Mouse (Mus musculus): ENCODE data around the gene Lrguk. TPM values are rescaled to one million over a fixed set of nuclear protein-coding genes. Genes with fewer than 3 reads are reported as not detected.

The Lrguk gene
- polyA plus RNA-seq, 1 experiment from 2014 or later = 0.97 TPM

DNA sequence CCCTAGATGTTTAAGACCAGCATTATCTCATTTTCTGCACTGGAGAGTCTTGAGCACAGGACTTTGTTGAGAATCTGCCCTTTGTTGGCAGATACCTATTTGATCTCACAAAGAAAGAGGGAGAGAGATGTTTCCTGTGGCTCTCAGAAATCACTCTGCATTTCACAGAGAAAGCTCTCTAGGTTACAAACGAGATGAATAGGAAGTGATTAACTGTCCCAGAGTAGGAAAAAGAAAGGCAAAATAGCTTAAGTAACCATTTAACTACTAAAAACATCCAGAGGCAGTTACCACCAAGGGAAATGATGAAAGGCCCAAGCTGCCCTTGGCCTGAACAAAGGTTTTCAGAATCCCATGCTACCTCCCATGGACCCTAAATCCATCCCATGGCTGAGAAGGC, 26.2 kb upstream of the Lrguk start:
- no peak for ATAC-seq (replicated peaks; ENCODE audit: insufficient number of reproducible peaks, low FRiP score, low TSS enrichment)

DNA sequence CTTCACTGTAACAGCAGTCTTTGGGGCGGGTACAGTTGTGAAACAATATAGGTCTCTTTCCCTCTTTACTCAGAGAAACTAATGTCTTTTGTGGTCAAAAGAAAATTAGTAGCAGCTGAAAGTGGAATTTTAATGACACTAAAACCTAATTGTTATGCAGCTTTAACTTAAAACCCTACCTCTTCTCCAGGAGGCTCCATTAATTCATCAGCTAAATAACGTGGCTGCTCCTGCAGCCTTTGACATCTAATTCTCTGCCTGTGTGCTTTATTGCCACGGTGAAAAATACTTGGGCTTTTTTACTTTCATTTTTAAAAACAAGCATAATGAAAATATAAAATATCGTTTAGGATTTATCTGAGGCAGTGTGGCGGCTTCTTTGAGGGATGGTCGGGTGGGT, 15.8 kb upstream of the Lrguk start:
- no peak overlapping the region for H3K9ac ChIP-seq (ENCODE audit: low read depth, low read length)
- WGBS (ENCODE audit: insufficient replicate concordance) = 75% methylated on average over 6 of the region's 6 CpGs
- H3K4me1 ChIP-seq (ENCODE audit: control insufficient read depth, insufficient read depth, low read length) = no peaks in the 10 kb centered on the region
- 0 out of 2 replicates have a peak, but pooled peaks cover 3% of the 10 kb centered on the region for H3K9me3 ChIP-seq (replicated peaks; ENCODE audit: control insufficient read depth, low read length)
- H3K4me3 ChIP-seq (ENCODE audit: low read depth, low read length) = no peak overlapping the region
- no peaks in the 10 kb centered on the region for H3K27me3 ChIP-seq (ENCODE audit: control insufficient read depth, insufficient read depth, low read length)
- no peak overlapping the region for H3K4me2 ChIP-seq
- no peak for ATAC-seq (replicated peaks; ENCODE audit: insufficient number of reproducible peaks, low FRiP score, low TSS enrichment)
- no peaks in the 10 kb centered on the region for H3K36me3 ChIP-seq (ENCODE audit: control insufficient read depth, insufficient read depth, low read length)
- no peak overlapping the region for H3K27ac ChIP-seq (ENCODE audit: low read depth, low read length)

More for the DNA sequence above, 26.2 kb upstream of the Lrguk start:
- Histone ChIP-seq H3K27me3 (ENCODE audit: control insufficient read depth, insufficient read depth, low read length) (no peaks in the 10 kb centered on the region), H3K4me3 (ENCODE audit: low read depth, low read length) (no peak overlapping the region), H3K4me2 (no peak overlapping the region), H3K36me3 (ENCODE audit: control insufficient read depth, insufficient read depth, low read length) (no peaks in the 10 kb centered on the region), H3K27ac (ENCODE audit: low read depth, low read length) (no peak overlapping the region), H3K4me1 (ENCODE audit: control insufficient read depth, insufficient read depth, low read length) (no peaks in the 10 kb centered on the region; the same call in 1 of the 2 replicates), H3K9ac (ENCODE audit: low read depth, low read length) (no peak overlapping the region), H3K9me3 (replicated peaks; ENCODE audit: control insufficient read depth, low read length) (no peaks in the 10 kb centered on the region)
- 27% methylated on average over 1 of the region's 1 CpGs for WGBS (ENCODE audit: insufficient replicate concordance)

DNA sequence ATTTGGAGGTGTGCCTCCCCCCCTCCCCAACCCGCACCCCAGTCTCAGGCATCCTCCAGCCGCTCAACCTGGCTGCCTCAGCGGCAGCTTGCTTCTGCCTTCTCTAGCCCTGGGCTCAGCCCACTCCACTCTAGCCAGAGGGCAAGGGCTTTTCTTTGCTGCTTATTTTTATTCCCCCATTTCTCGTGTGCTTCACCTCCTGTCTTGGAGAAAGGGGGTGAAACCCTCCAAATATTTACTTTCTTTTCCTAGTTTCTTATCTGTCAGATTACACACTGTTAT, 439 bp downstream of the Lrguk start:
- peak overlapping the region; percentile 50 for H3K4me3 ChIP-seq (ENCODE audit: low read depth, low read length)
- H3K36me3 ChIP-seq (ENCODE audit: control insufficient read depth, insufficient read depth, low read length) = no peaks in the 10 kb centered on the region
- peak overlapping the region; percentile 74 for H3K4me2 ChIP-seq
- no peak for ATAC-seq (replicated peaks; ENCODE audit: insufficient number of reproducible peaks, low FRiP score, low TSS enrichment)
- peaks cover 7% of the 10 kb centered on the region; the same call in 1 of the 2 replicates for H3K4me1 ChIP-seq (ENCODE audit: control insufficient read depth, insufficient read depth, low read length)
- H3K27me3 ChIP-seq (ENCODE audit: control insufficient read depth, insufficient read depth, low read length) = no peaks in the 10 kb centered on the region
- H3K27ac ChIP-seq (ENCODE audit: low read depth, low read length) = no peak overlapping the region
- WGBS (ENCODE audit: insufficient replicate concordance) = under 1% methylated on average over 4 of the region's 4 CpGs
- H3K9ac ChIP-seq (ENCODE audit: low read depth, low read length) = peak overlapping the region; percentile 43
- H3K9me3 ChIP-seq (replicated peaks; ENCODE audit: control insufficient read depth, low read length) = no peaks in the 10 kb centered on the region

DNA sequence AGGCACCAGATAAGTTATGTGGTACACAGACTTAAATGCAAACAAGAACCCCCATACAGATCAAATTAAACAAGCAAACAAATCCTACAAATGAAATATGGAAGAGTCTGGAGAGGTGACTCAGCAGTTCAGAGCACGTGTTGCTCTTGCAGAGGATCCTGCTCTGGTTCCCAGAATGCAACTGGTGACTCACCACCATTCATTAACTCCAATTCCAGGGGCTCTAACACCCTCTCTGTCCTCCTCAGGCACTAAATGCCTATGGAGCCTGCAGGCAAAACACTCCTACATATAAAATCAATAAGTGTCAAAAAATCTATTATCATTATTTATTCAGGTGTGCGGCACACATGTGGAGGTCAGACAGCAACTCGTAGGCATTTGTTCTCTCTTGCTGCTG, 4.8 kb downstream of the Lrguk start:
- Histone ChIP-seq H3K9me3 (replicated peaks; ENCODE audit: control insufficient read depth, low read length) (no peaks in the 10 kb centered on the region), H3K27ac (ENCODE audit: low read depth, low read length) (no peak overlapping the region), H3K4me2 (peak overlapping the region; percentile 25; the same call in 1 of the 2 replicates), H3K4me1 (ENCODE audit: control insufficient read depth, insufficient read depth, low read length) (peaks cover 7% of the 10 kb centered on the region; the same call in 1 of the 2 replicates), H3K36me3 (ENCODE audit: control insufficient read depth, insufficient read depth, low read length) (no peaks in the 10 kb centered on the region), H3K4me3 (ENCODE audit: low read depth, low read length) (no peak overlapping the region), H3K27me3 (ENCODE audit: control insufficient read depth, insufficient read depth, low read length) (no peaks in the 10 kb centered on the region), H3K9ac (ENCODE audit: low read depth, low read length) (no peak overlapping the region; the same call in 1 of the 2 replicates)
- WGBS (ENCODE audit: insufficient replicate concordance) = 41% methylated on average over 3 of the region's 3 CpGs
- no peak for ATAC-seq (replicated peaks; ENCODE audit: insufficient number of reproducible peaks, low FRiP score, low TSS enrichment)

GRCm38 (mm10) chr6:34034577-34035461, 5.6 kb downstream of the Lrguk start:
- H3K4me3 ChIP-seq (ENCODE audit: low read depth, low read length) = no peak overlapping the region
- peak overlapping the region; percentile 25; the same call in 1 of the 2 replicates for H3K4me2 ChIP-seq
- H3K27me3 ChIP-seq (ENCODE audit: control insufficient read depth, insufficient read depth, low read length) = no peaks in the 10 kb centered on the region
- no peak for ATAC-seq (replicated peaks; ENCODE audit: insufficient number of reproducible peaks, low FRiP score, low TSS enrichment)
- no peaks in the 10 kb centered on the region for H3K36me3 ChIP-seq (ENCODE audit: control insufficient read depth, insufficient read depth, low read length)
- peaks cover 7% of the 10 kb centered on the region; the same call in 1 of the 2 replicates for H3K4me1 ChIP-seq (ENCODE audit: control insufficient read depth, insufficient read depth, low read length)
- H3K27ac ChIP-seq (ENCODE audit: low read depth, low read length) = no peak overlapping the region
- no peaks in the 10 kb centered on the region for H3K9me3 ChIP-seq (replicated peaks; ENCODE audit: control insufficient read depth, low read length)
- 24% methylated on average over 15 of the region's 15 CpGs for WGBS (ENCODE audit: insufficient replicate concordance)
- H3K9ac ChIP-seq (ENCODE audit: low read depth, low read length) = no peak overlapping the region; the same call in 1 of the 2 replicates

DNA sequence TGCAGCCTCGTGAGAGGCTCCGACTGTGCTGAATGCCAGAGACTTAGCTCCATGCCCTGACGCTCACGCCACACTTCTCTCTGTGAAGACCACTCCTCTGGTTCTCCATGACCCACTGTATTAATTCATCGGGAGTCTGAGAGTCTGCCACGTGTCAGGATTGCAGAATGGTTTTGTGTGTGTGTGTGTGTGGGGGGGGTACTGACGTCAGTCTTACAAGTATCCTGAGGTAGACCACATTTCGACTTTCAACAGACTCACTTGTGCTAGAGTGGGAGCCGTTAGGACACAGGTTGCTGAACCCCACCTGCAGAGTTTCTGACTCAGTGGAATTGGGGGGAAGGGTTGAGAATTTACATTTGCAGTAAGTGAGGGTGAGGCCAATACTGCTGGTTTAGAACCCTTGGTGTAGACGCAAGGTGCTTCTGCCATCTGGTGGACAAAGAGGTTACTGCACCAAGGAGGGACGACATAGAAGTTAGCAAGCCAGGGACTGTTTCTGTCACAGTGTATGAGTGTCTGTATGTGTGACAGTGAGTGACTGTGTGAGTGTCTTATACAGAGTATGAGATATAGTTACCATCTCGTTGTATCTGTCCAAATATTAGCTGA, 11.5 kb downstream of the Lrguk start:
- no peak for ATAC-seq (replicated peaks; ENCODE audit: insufficient number of reproducible peaks, low FRiP score, low TSS enrichment)
- H3K4me2 ChIP-seq = peak overlapping the region; percentile 31; the same call in 1 of the 2 replicates
- H3K9ac ChIP-seq (ENCODE audit: low read depth, low read length) = no peak overlapping the region
- no peak overlapping the region for H3K4me3 ChIP-seq (ENCODE audit: low read depth, low read length)
- no peak overlapping the region for H3K27ac ChIP-seq (ENCODE audit: low read depth, low read length)
- H3K36me3 ChIP-seq (ENCODE audit: control insufficient read depth, insufficient read depth, low read length) = no peaks in the 10 kb centered on the region
- H3K27me3 ChIP-seq (ENCODE audit: control insufficient read depth, insufficient read depth, low read length) = no peaks in the 10 kb centered on the region
- no peaks in the 10 kb centered on the region for H3K9me3 ChIP-seq (replicated peaks; ENCODE audit: control insufficient read depth, low read length)
- peaks cover 3% of the 10 kb centered on the region; the same call in 1 of the 2 replicates for H3K4me1 ChIP-seq (ENCODE audit: control insufficient read depth, insufficient read depth, low read length)
- WGBS (ENCODE audit: insufficient replicate concordance) = 38% methylated on average over 12 of the region's 12 CpGs

GRCm38 (mm10) chr6:34041589-34042280, 12.5 kb downstream of the Lrguk start:
- ATAC-seq (replicated peaks; ENCODE audit: insufficient number of reproducible peaks, low FRiP score, low TSS enrichment) = no peak
- Histone ChIP-seq H3K4me1 (ENCODE audit: control insufficient read depth, insufficient read depth, low read length) (peaks cover 3% of the 10 kb centered on the region; the same call in 1 of the 2 replicates), H3K9ac (ENCODE audit: low read depth, low read length) (no peak overlapping the region), H3K27ac (ENCODE audit: low read depth, low read length) (no peak overlapping the region), H3K36me3 (ENCODE audit: control insufficient read depth, insufficient read depth, low read length) (no peaks in the 10 kb centered on the region), H3K27me3 (ENCODE audit: control insufficient read depth, insufficient read depth, low read length) (no peaks in the 10 kb centered on the region), H3K4me2 (no peak overlapping the region), H3K4me3 (ENCODE audit: low read depth, low read length) (no peak overlapping the region), H3K9me3 (replicated peaks; ENCODE audit: control insufficient read depth, low read length) (no peaks in the 10 kb centered on the region)
- WGBS (ENCODE audit: insufficient replicate concordance) = 84% methylated on average over 11 of the region's 11 CpGs

GRCm38 (mm10) chr6:34044228-34044811, 15.1 kb downstream of the Lrguk start:
- no peak overlapping the region for H3K4me2 ChIP-seq
- no peak for ATAC-seq (replicated peaks; ENCODE audit: insufficient number of reproducible peaks, low FRiP score, low TSS enrichment)
- H3K9me3 ChIP-seq (replicated peaks; ENCODE audit: control insufficient read depth, low read length) = no peaks in the 10 kb centered on the region
- H3K4me3 ChIP-seq (ENCODE audit: low read depth, low read length) = no peak overlapping the region
- peaks cover 9% of the 10 kb centered on the region for H3K4me1 ChIP-seq (ENCODE audit: control insufficient read depth, insufficient read depth, low read length)
- peak overlapping the region; percentile 46; the same call in 1 of the 2 replicates for H3K9ac ChIP-seq (ENCODE audit: low read depth, low read length)
- no peaks in the 10 kb centered on the region for H3K36me3 ChIP-seq (ENCODE audit: control insufficient read depth, insufficient read depth, low read length)
- H3K27me3 ChIP-seq (ENCODE audit: control insufficient read depth, insufficient read depth, low read length) = no peaks in the 10 kb centered on the region
- 49% methylated on average over 12 of the region's 12 CpGs for WGBS (ENCODE audit: insufficient replicate concordance)
- 0 out of 2 replicates have a peak overlapping the region, but pooled peaks have one; percentile 41 for H3K27ac ChIP-seq (ENCODE audit: low read depth, low read length)
